Mouse (Mus musculus): ENCODE measurements around the gene Dchs2.

DNA sequence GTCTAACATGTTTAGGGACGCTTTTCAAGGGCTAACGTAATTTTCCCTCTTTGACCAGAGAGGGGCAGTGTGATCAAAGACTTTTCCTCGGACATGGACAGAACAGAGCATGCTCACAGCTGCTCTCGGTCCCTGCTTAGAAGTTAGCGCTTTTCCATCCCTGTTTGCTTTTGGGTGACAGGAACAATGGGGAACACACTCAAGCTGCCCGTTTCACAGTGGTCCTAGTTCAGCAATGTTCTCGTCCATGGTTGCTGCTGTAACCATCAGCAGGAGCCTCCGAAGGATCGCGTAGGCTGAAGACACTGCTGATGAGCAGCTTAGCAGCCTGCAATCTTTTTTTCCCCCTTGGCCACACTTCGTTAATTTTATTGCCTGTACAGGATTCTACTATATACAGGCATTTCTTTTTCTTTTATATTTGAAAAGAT, 159.2 kb downstream of the Dchs2 start:
- TF ChIP-seq CHD2 (IDR thresholded peaks at IDR 0.05; ENCODE audit: low read depth, low read length) = no peak
- no peak for TF ChIP-seq MAFK (IDR thresholded peaks at IDR 0.05; ENCODE audit: insufficient read depth, low read depth, low read length)
- TF ChIP-seq ZC3H11A (IDR thresholded peaks at IDR 0.05; ENCODE audit: borderline replicate concordance, low read depth, low read length) = no peak
- no peak for TF ChIP-seq ZNF384 (IDR thresholded peaks at IDR 0.05; ENCODE audit: low read depth, low read length)
- TF ChIP-seq HCFC1 (IDR thresholded peaks at IDR 0.05; ENCODE audit: borderline replicate concordance, insufficient read depth, low read length) = no peak

All from ES-E14 (cell line).